Mouse (Mus musculus): ENCODE measurements around the gene Cpeb4.

Cpeb4 gene

GRCm38 (mm10) chr11:31847469-31847805 is 24.6 kb upstream of the Cpeb4 start:
- DNase-seq: no peak

- no peak for DNase-seq
Observed at GRCm38 (mm10) chr11:31848725-31849124, 23.3 kb upstream of the Cpeb4 start.

GRCm38 (mm10) chr11:31850156-31850775 is 21.7 kb upstream of the Cpeb4 start:
- DNase-seq: no peak

GRCm38 (mm10) chr11:31850995-31851394 is 21.0 kb upstream of the Cpeb4 start:
- no peak for DNase-seq

- no peak for DNase-seq
Observed at GRCm38 (mm10) chr11:31851702-31852560, 20.1 kb upstream of the Cpeb4 start.

- no peak for DNase-seq
Observed at GRCm38 (mm10) chr11:31854955-31855354, 17.1 kb upstream of the Cpeb4 start.

GRCm38 (mm10) chr11:31857479-31857878 is 14.5 kb upstream of the Cpeb4 start:
- no peak for DNase-seq

- DNase-seq: no peak
Observed at GRCm38 (mm10) chr11:31861149-31861890, 10.7 kb upstream of the Cpeb4 start.

GRCm38 (mm10) chr11:31867976-31868375 is 4.0 kb upstream of the Cpeb4 start:
- no peak for DNase-seq

GRCm38 (mm10) chr11:31870285-31871010 is 1.6 kb upstream of the Cpeb4 start:
- DNase-seq: peak; percentile 97

- peak; percentile 62 for DNase-seq
Observed at GRCm38 (mm10) chr11:31871135-31871541, 873 bp upstream of the Cpeb4 start.

- peak; percentile 44 for DNase-seq
Observed at GRCm38 (mm10) chr11:31872546-31873261, 693 bp downstream of the Cpeb4 start.

- no peak for DNase-seq
Observed at GRCm38 (mm10) chr11:31874071-31874470, 2.1 kb downstream of the Cpeb4 start.

GRCm38 (mm10) chr11:31883671-31884070 is 11.7 kb downstream of the Cpeb4 start:
- DNase-seq: no peak

GRCm38 (mm10) chr11:31885765-31886164 is 13.8 kb downstream of the Cpeb4 start:
- DNase-seq: no peak

- DNase-seq: no peak
Observed at GRCm38 (mm10) chr11:31888229-31888628, 16.2 kb downstream of the Cpeb4 start.

- no peak for DNase-seq
Observed at GRCm38 (mm10) chr11:31892152-31892551, 20.1 kb downstream of the Cpeb4 start.

GRCm38 (mm10) chr11:31893639-31894038 is 21.6 kb downstream of the Cpeb4 start:
- DNase-seq: no peak

- DNase-seq: no peak
Observed at GRCm38 (mm10) chr11:31896065-31896792, 24.2 kb downstream of the Cpeb4 start.

- no peak for DNase-seq
Observed at GRCm38 (mm10) chr11:31896905-31897304, 24.9 kb downstream of the Cpeb4 start.

GRCm38 (mm10) chr11:31899166-31899565 is 27.2 kb downstream of the Cpeb4 start:
- no peak for DNase-seq

- no peak for DNase-seq
Observed at GRCm38 (mm10) chr11:31900736-31901135, 28.7 kb downstream of the Cpeb4 start.
